Mouse (Mus musculus) megakaryocyte, embryonic 14.5 days (primary cell): Measurements from ENCODE around the gene Krcc1. TPM values are rescaled to one million over a fixed set of nuclear protein-coding genes. Genes with fewer than 3 reads are reported as not detected.
"Not testable (repeated sequence)": the region's sequence is repeated elsewhere in the genome, so short reads cannot be mapped to it uniquely, and the experiment has no call there.

ENCODE experiments used
- H3K27me3 ChIP-seq: replicated peaks from 2 replicates; pipeline ENCODE3; 2012; ENCODE audit warnings: inconsistent platforms
- H3K36me3 ChIP-seq: replicated peaks from 2 replicates; pipeline ENCODE3; 2012; ENCODE audit warnings: low read length, inconsistent platforms, mixed read lengths
- H3K4me1 ChIP-seq: 2 replicates; pipeline ENCODE4 v1.6.1; 2012; ENCODE audit warnings: inconsistent platforms
- H3K4me3 ChIP-seq: replicated peaks from 2 replicates; pipeline ENCODE3; 2012; ENCODE audit warnings: moderate library complexity, mild to moderate bottlenecking, inconsistent platforms
- H3K9me3 ChIP-seq: 2 replicates; pipeline ENCODE4 v1.6.1; 2012; ENCODE audit warnings: inconsistent platforms
- FLI1 ChIP-seq: IDR thresholded peaks from 2 replicates; pipeline ENCODE4 v1.6.1; 2012; ENCODE audit warnings: low read length, inconsistent platforms, mixed read lengths
- GATA1 ChIP-seq: IDR thresholded peaks from 3 replicates; pipeline ENCODE4 v1.6.1; 2012; ENCODE audit warnings: mixed read lengths, low read length, inconsistent platforms, borderline replicate concordance
- polyA plus RNA-seq: library from polyadenylated mRNA; stranded (reverse); fragments of >175 nt; gene quantifications from 2 replicates; pipeline ENCODE4 v1.2.3, GENCODE M21; 2012; ENCODE audit warnings: low replicate concordance; ENCODE audit not compliant: insufficient read depth

The Krcc1 gene
- polyA plus RNA-seq, 1 experiment = 76.1 TPM

DNA sequence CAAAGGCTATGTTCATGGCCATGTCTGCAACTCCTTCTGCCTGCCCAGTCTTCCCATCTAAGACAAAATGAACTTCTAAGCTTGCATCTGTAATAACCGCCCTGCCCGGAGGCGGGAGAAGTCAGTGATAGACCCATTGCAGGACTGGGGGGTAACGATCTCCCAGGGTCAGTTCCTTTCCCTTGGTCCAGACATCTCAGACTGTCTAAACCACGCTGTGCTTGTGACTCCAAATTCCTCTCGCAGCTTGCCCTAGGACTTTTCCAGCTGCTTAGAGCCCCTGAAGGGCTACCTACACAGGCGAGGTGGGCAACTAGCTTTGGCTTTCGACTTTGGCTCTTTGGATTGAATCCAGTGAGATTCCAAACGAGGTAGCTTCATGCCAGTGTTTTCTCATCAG lies 53.3 kb downstream of the Krcc1 start:
- H3K27me3 ChIP-seq = peaks cover 10% of the 10 kb centered on the region
- no peaks in the 10 kb centered on the region for H3K36me3 ChIP-seq
- H3K9me3 ChIP-seq = no peaks in the 10 kb centered on the region
- no peak overlapping the region for H3K4me3 ChIP-seq
- H3K4me1 ChIP-seq = no peaks in the 10 kb centered on the region
- TF ChIP-seq GATA1 = no peak
- no peak for TF ChIP-seq FLI1

- no peak overlapping the region for H3K4me3 ChIP-seq
- TF ChIP-seq FLI1 (no peak), GATA1 (no peak)
- no peaks in the 10 kb centered on the region for H3K9me3 ChIP-seq
- H3K36me3 ChIP-seq = no peaks in the 10 kb centered on the region
- peaks cover 11% of the 10 kb centered on the region for H3K27me3 ChIP-seq
- H3K4me1 ChIP-seq = no peaks in the 10 kb centered on the region
Measured at GRCm38 (mm10) chr6:71329881-71330280, 58.4 kb downstream of the Krcc1 start.

DNA sequence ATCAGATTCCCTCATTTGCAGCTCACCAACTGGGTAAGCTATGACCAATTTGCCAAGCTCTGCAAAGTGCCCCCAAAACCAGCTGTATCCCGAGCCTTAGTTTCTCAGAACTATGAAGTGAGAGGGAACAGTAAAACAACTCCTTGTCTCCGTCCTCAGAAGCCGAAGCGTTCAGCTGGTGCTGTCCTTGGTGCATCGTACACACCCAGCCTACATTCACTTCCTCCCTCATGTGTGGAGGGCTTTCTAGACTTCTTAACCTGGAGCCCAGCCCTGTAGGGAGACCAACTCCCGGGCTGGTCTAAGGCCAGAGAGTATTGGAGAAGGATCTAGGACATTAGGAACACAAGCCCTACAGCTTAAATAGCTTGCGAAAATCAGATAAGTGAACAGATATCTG lies 59.0 kb downstream of the Krcc1 start:
- no peaks in the 10 kb centered on the region for H3K4me1 ChIP-seq

GRCm38 (mm10) chr6:71331491-71331890 lies 60.0 kb downstream of the Krcc1 start:
- not testable (repeated sequence) for H3K4me3 ChIP-seq, H3K4me1 ChIP-seq

More for the DNA sequence above, 59.0 kb downstream of the Krcc1 start:
- Histone ChIP-seq H3K36me3 (no peaks in the 10 kb centered on the region), H3K4me3 (no peak overlapping the region), H3K27me3 (peaks cover 11% of the 10 kb centered on the region), H3K9me3 (no peaks in the 10 kb centered on the region)
- TF ChIP-seq GATA1 (no peak), FLI1 (no peak)

DNA sequence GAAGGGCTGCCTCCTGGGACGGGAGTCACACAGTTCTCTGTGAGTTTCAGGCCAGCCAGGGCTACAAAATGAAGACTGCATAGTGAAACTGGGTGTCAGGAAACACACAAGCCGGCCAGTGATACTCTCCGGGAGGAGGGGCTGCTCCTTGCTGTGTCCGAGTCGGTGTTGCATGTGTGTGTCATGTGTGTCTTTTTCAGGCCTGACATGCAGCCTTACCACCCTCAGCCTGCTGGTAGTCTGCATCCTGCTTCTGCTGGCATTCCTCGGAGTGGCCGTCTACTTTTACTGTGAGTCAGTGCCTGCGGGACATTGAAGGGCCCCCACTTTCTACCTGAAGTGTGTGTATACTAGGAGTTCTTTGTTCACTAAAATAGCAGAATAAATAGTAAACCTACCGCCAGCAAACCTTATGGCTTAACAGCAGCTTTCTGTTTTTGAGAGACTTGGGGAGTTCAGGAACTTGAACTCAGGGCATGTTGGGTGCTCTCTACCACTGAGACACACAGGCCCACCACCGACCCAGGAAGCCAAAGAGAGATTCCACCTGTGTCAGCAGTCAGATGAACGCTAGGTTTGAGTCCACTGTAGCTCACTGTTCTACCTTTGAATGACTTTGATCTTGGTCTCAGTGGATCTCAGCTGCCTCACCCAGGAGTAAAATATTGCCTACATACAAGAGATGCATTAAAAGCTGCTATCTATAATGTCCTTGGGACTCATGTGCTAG lies 60.9 kb downstream of the Krcc1 start:
- H3K36me3 ChIP-seq = no peaks in the 10 kb centered on the region
- TF ChIP-seq FLI1 (no peak), GATA1 (no peak)
- no peak overlapping the region for H3K4me3 ChIP-seq

More at GRCm38 (mm10) chr6:71331491-71331890, 60.0 kb downstream of the Krcc1 start:
- not testable (repeated sequence) for H3K9me3 ChIP-seq, H3K36me3 ChIP-seq, H3K27me3 ChIP-seq

GRCm38 (mm10) chr6:71333031-71333430 lies 61.6 kb downstream of the Krcc1 start:
- no peaks in the 10 kb centered on the region for H3K9me3 ChIP-seq
- no peaks in the 10 kb centered on the region for H3K4me1 ChIP-seq
- H3K36me3 ChIP-seq = no peaks in the 10 kb centered on the region
- peaks cover 8% of the 10 kb centered on the region for H3K27me3 ChIP-seq
- TF ChIP-seq FLI1 = no peak
- no peak for TF ChIP-seq GATA1
- H3K4me3 ChIP-seq = no peak overlapping the region

More for the DNA sequence above, 60.9 kb downstream of the Krcc1 start:
- no peaks in the 10 kb centered on the region for H3K9me3 ChIP-seq
- no peaks in the 10 kb centered on the region for H3K4me1 ChIP-seq
- peaks cover 8% of the 10 kb centered on the region for H3K27me3 ChIP-seq

DNA sequence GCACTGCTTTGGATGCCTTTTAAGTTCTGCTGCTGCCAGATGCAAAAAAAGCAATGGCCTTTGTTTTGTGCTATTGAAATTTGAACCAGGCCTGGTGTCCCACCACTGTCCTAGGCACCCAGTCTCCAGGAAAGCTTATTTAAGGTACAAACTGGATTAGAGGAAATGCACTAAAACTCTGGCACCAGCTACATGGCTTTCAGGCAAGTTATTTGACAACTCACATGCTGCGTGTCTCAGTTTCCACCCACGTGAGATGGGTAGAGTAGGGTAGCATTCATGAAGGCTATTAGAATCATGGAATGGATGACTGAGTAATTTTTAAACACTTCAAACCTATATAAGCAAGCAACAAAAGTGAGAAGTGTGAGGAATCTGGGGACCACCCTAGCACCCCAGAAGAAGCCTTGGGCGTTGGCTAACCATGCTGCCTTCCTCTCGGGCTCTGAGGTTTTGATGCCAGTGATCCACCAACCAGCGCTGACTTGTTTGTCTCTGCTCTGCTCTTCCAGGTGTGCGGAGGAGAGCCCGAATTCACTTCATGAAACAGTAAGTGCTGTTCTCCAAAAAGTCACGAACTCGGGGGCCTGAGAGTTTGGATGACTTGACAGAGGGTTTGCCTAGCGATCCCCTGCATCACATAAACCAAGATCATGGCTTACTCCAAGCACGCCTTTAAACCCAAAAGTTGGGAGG lies 62.2 kb downstream of the Krcc1 start:
- Histone ChIP-seq H3K27me3 (peaks cover 5% of the 10 kb centered on the region), H3K36me3 (no peaks in the 10 kb centered on the region), H3K4me3 (no peak overlapping the region), H3K9me3 (no peaks in the 10 kb centered on the region), H3K4me1 (no peaks in the 10 kb centered on the region)
- TF ChIP-seq GATA1 = no peak
- no peak for TF ChIP-seq FLI1

Other genes starting within 250 kb of the Krcc1 start
- gene Thnsl2, start 127.2 kb upstream of the Krcc1 start, polyA plus RNA-seq = 1.6 TPM in 1 of 2 replicates, not detected in the other
- gene Fabp1, start 71.8 kb upstream of the Krcc1 start, polyA plus RNA-seq = not detected in 2 replicates
- 0.19 TPM in 1 of 2 replicates, not detected in the other for gene Smyd1, start 50.6 kb downstream of the Krcc1 start, polyA plus RNA-seq
- gene Cd8b1, start 51.1 kb downstream of the Krcc1 start, polyA plus RNA-seq = not detected in 2 replicates
- not detected in 2 replicates for gene Cd8a, start 101.8 kb downstream of the Krcc1 start, polyA plus RNA-seq
- gene Rmnd5a, start 169.0 kb downstream of the Krcc1 start, polyA plus RNA-seq = 1.7 and 2.0 TPM in 2 replicates
- 7.3 and 27.6 TPM in 2 replicates for gene Rnf103, start 222.2 kb downstream of the Krcc1 start, polyA plus RNA-seq